In genomic region chr7:127611561-127611960, GRCm38 (mm10) we compare ENCODE assay signal across 17 mouse cellular contexts. TPM values are rescaled to one million over a fixed set of nuclear protein-coding genes. Genes with fewer than 3 reads are reported as not detected.
"Had no signal": no experiment of that assay in that cellular context is flagged by ENCODE, and none has a peak within 500 bp of the region (broad histone marks: within the 10 kb centered on the region; RNA-seq: fewer than 3 reads in every experiment).

No protein-coding gene starts in this region.

- ATAC-seq: liver, postnatal 0 days; midbrain, embryonic 15.5 days had no signal

- H3K27me3 ChIP-seq: limb, embryonic 12.5 days; lung, embryonic 15.5 days; midbrain, embryonic 15.5 days; neural tube, embryonic 12.5 days had no signal

- H3K4me2 ChIP-seq: limb, embryonic 12.5 days; liver, embryonic 13.5 days; lung, embryonic 15.5 days; midbrain, embryonic 15.5 days; neural tube, embryonic 12.5 days had no signal

- H3K9me3 ChIP-seq: liver, embryonic 13.5 days; lung, embryonic 15.5 days; midbrain, embryonic 15.5 days; neural tube, embryonic 12.5 days had no signal

- DNase-seq: kidney, adult 8-10 months; kidney, postnatal 36 days; layer of hippocampus, adult 9-11 months; liver; liver, embryonic 13.5 days; liver, postnatal 0 days; lung, postnatal 14 days; retina, postnatal 1 day; right cerebral cortex, postnatal 4 days; spleen, adult 18-20 months; thymus, postnatal 25 days had no signal

- H3K27ac ChIP-seq: limb, embryonic 12.5 days; liver, embryonic 13.5 days; lung, embryonic 15.5 days; macrophage; midbrain, embryonic 15.5 days; neural tube, embryonic 12.5 days had no signal

- H3K9ac ChIP-seq: limb, embryonic 12.5 days; liver, embryonic 13.5 days; liver, postnatal 0 days; lung, embryonic 15.5 days; midbrain, embryonic 15.5 days; neural tube, embryonic 12.5 days had no signal

- H3K4me3 ChIP-seq: limb, embryonic 12.5 days; liver, embryonic 13.5 days; lung, embryonic 15.5 days; megakaryocyte, embryonic 14.5 days; midbrain, embryonic 15.5 days; neural tube, embryonic 12.5 days had no signal

RNA-seq across cellular contexts. Expression of gene Tmem265, which starts 50.4 kb away (rescaled TPM):
- polyA plus RNA-seq: macrophage had no signal
